Mouse (Mus musculus): ENCODE data around the gene 2310057J18Rik. TPM values are rescaled to one million over a fixed set of nuclear protein-coding genes. Genes with fewer than 3 reads are reported as not detected.
"Not testable (repeated sequence)": the region's sequence is repeated elsewhere in the genome, so short reads cannot be mapped to it uniquely, and the experiment has no call there.

2310057J18Rik gene
- not detected in 2 replicates for polyA plus RNA-seq (2014; fragmentation: Nextera tagmentation; extraction: Ambion mirVana)

GRCm38 (mm10) chr10:28986203-28986602, at the start of gene 2310057J18Rik:
2310057J18Rik (minus strand) TSS chr10:28986303.
- H3K36me3 ChIP-seq (ENCODE audit: control insufficient read depth, insufficient read depth, low read length), result no peaks in the 10 kb centered on the region
- 92% methylated on average over 3 of the region's 3 CpGs for WGBS

GRCm38 (mm10) chr10:29029960-29030359, 43.9 kb upstream of the 2310057J18Rik start:
- not testable (repeated sequence) for ATAC-seq (ENCODE audit: low FRiP score, low TSS enrichment); H3K36me3 ChIP-seq (ENCODE audit: control insufficient read depth, insufficient read depth, low read length)
- WGBS, result 92% methylated on average over 10 of the region's 20 CpGs

More at GRCm38 (mm10) chr10:28986203-28986602, at the start of gene 2310057J18Rik:
- Histone ChIP-seq H3K9ac (ENCODE audit: low read depth, low read length) (no peak within 1 kb of the TSS), H3K27me3 (ENCODE audit: control insufficient read depth, insufficient read depth, low read length) (no peaks in the 10 kb centered on the region), H3K4me3 (ENCODE audit: low read length) (no peak within 1 kb of the TSS), H3K9me3 (ENCODE audit: control insufficient read depth, low read length) (no peaks in the 10 kb centered on the region), H3K4me2 (replicated peaks; ENCODE audit: low read depth, low read length) (no peak within 1 kb of the TSS), H3K4me1 (ENCODE audit: control insufficient read depth, insufficient read depth, low read length) (no peaks in the 10 kb centered on the region), H3K27ac (ENCODE audit: low read depth, low read length) (no peak within 1 kb of the TSS)
- ATAC-seq (ENCODE audit: low FRiP score, low TSS enrichment), result no peak

GRCm38 (mm10) chr10:29019496-29020270, 33.6 kb upstream of the 2310057J18Rik start:
- H3K4me1 ChIP-seq (ENCODE audit: control insufficient read depth, insufficient read depth, low read length), result no peaks in the 10 kb centered on the region
- no peak for ATAC-seq (ENCODE audit: low FRiP score, low TSS enrichment)
- no peak overlapping the region for H3K27ac ChIP-seq (ENCODE audit: low read depth, low read length)
- no peak overlapping the region for H3K4me3 ChIP-seq (ENCODE audit: low read length)
- no peaks in the 10 kb centered on the region for H3K36me3 ChIP-seq (ENCODE audit: control insufficient read depth, insufficient read depth, low read length)
- H3K9me3 ChIP-seq (ENCODE audit: control insufficient read depth, low read length), result no peaks in the 10 kb centered on the region
- WGBS, result 73% methylated on average over 7 of the region's 7 CpGs
- H3K27me3 ChIP-seq (ENCODE audit: control insufficient read depth, insufficient read depth, low read length), result no peaks in the 10 kb centered on the region
- H3K9ac ChIP-seq (ENCODE audit: low read depth, low read length), result no peak overlapping the region
- no peak overlapping the region for H3K4me2 ChIP-seq (replicated peaks; ENCODE audit: low read depth, low read length)

More at GRCm38 (mm10) chr10:29029960-29030359, 43.9 kb upstream of the 2310057J18Rik start:
- not testable (repeated sequence) for H3K4me2 ChIP-seq (replicated peaks; ENCODE audit: low read depth, low read length); H3K9ac ChIP-seq (ENCODE audit: low read depth, low read length); H3K9me3 ChIP-seq (ENCODE audit: control insufficient read depth, low read length); H3K4me1 ChIP-seq (ENCODE audit: control insufficient read depth, insufficient read depth, low read length); H3K27ac ChIP-seq (ENCODE audit: low read depth, low read length); H3K4me3 ChIP-seq (ENCODE audit: low read length); H3K27me3 ChIP-seq (ENCODE audit: control insufficient read depth, insufficient read depth, low read length)

GRCm38 (mm10) chr10:28997776-28998175, 11.7 kb upstream of the 2310057J18Rik start:
- Histone ChIP-seq H3K4me3 (ENCODE audit: low read length) (no peak overlapping the region), H3K36me3 (ENCODE audit: control insufficient read depth, insufficient read depth, low read length) (no peaks in the 10 kb centered on the region), H3K9me3 (ENCODE audit: control insufficient read depth, low read length) (no peaks in the 10 kb centered on the region), H3K27me3 (ENCODE audit: control insufficient read depth, insufficient read depth, low read length) (no peaks in the 10 kb centered on the region), H3K9ac (ENCODE audit: low read depth, low read length) (no peak overlapping the region), H3K27ac (ENCODE audit: low read depth, low read length) (no peak overlapping the region), H3K4me1 (ENCODE audit: control insufficient read depth, insufficient read depth, low read length) (no peaks in the 10 kb centered on the region), H3K4me2 (replicated peaks; ENCODE audit: low read depth, low read length) (no peak overlapping the region)
- no peak for ATAC-seq (ENCODE audit: low FRiP score, low TSS enrichment)

GRCm38 (mm10) chr10:28988990-28989389, 2.9 kb upstream of the 2310057J18Rik start:
- Histone ChIP-seq H3K27me3 (ENCODE audit: control insufficient read depth, insufficient read depth, low read length) (no peaks in the 10 kb centered on the region), H3K4me2 (replicated peaks; ENCODE audit: low read depth, low read length) (no peak overlapping the region), H3K9ac (ENCODE audit: low read depth, low read length) (no peak overlapping the region), H3K27ac (ENCODE audit: low read depth, low read length) (no peak overlapping the region), H3K9me3 (ENCODE audit: control insufficient read depth, low read length) (no peaks in the 10 kb centered on the region), H3K4me3 (ENCODE audit: low read length) (no peak overlapping the region), H3K4me1 (ENCODE audit: control insufficient read depth, insufficient read depth, low read length) (no peaks in the 10 kb centered on the region), H3K36me3 (ENCODE audit: control insufficient read depth, insufficient read depth, low read length) (no peaks in the 10 kb centered on the region)
- no peak for ATAC-seq (ENCODE audit: low FRiP score, low TSS enrichment)
- 79% methylated on average over 2 of the region's 2 CpGs for WGBS

- no peak overlapping the region for H3K4me2 ChIP-seq (replicated peaks; ENCODE audit: low read depth, low read length)
- no peaks in the 10 kb centered on the region for H3K36me3 ChIP-seq (ENCODE audit: control insufficient read depth, insufficient read depth, low read length)
- 82% methylated on average over 1 of the region's 1 CpGs for WGBS
- no peaks in the 10 kb centered on the region for H3K4me1 ChIP-seq (ENCODE audit: control insufficient read depth, insufficient read depth, low read length)
- H3K4me3 ChIP-seq (ENCODE audit: low read length), result no peak overlapping the region
- no peak overlapping the region for H3K9ac ChIP-seq (ENCODE audit: low read depth, low read length)
- ATAC-seq (ENCODE audit: low FRiP score, low TSS enrichment), result no peak
- no peak overlapping the region for H3K27ac ChIP-seq (ENCODE audit: low read depth, low read length)
- no peaks in the 10 kb centered on the region for H3K9me3 ChIP-seq (ENCODE audit: control insufficient read depth, low read length)
- H3K27me3 ChIP-seq (ENCODE audit: control insufficient read depth, insufficient read depth, low read length), result no peaks in the 10 kb centered on the region
These were observed 17.9 kb downstream of the 2310057J18Rik start for GRCm38 (mm10) chr10:28968189-28968588.

GRCm38 (mm10) chr10:28955138-28955537, 31.0 kb downstream of the 2310057J18Rik start:
- no peaks in the 10 kb centered on the region for H3K9me3 ChIP-seq (ENCODE audit: control insufficient read depth, low read length)
- WGBS, result 51% methylated on average over 4 of the region's 4 CpGs
- H3K27me3 ChIP-seq (ENCODE audit: control insufficient read depth, insufficient read depth, low read length), result no peaks in the 10 kb centered on the region
- H3K27ac ChIP-seq (ENCODE audit: low read depth, low read length), result no peak overlapping the region
- no peak overlapping the region for H3K4me3 ChIP-seq (ENCODE audit: low read length)
- no peaks in the 10 kb centered on the region for H3K4me1 ChIP-seq (ENCODE audit: control insufficient read depth, insufficient read depth, low read length)
- 0 out of 2 replicates have a peak, but pooled peaks have one; percentile 55 for ATAC-seq (ENCODE audit: low FRiP score, low TSS enrichment)
- no peaks in the 10 kb centered on the region for H3K36me3 ChIP-seq (ENCODE audit: control insufficient read depth, insufficient read depth, low read length)
- no peak overlapping the region for H3K4me2 ChIP-seq (replicated peaks; ENCODE audit: low read depth, low read length)
- no peak overlapping the region for H3K9ac ChIP-seq (ENCODE audit: low read depth, low read length)

- Histone ChIP-seq H3K4me1 (ENCODE audit: control insufficient read depth, insufficient read depth, low read length) (no peaks in the 10 kb centered on the region), H3K27ac (ENCODE audit: low read depth, low read length) (no peak overlapping the region), H3K36me3 (ENCODE audit: control insufficient read depth, insufficient read depth, low read length) (no peaks in the 10 kb centered on the region), H3K4me3 (ENCODE audit: low read length) (no peak overlapping the region), H3K4me2 (replicated peaks; ENCODE audit: low read depth, low read length) (no peak overlapping the region), H3K9ac (ENCODE audit: low read depth, low read length) (no peak overlapping the region), H3K9me3 (ENCODE audit: control insufficient read depth, low read length) (no peaks in the 10 kb centered on the region), H3K27me3 (ENCODE audit: control insufficient read depth, insufficient read depth, low read length) (no peaks in the 10 kb centered on the region)
- no peak for ATAC-seq (ENCODE audit: low FRiP score, low TSS enrichment)
- 65% methylated on average over 4 of the region's 4 CpGs for WGBS
These were observed 31.6 kb downstream of the 2310057J18Rik start for GRCm38 (mm10) chr10:28954515-28954914.

Data from kidney, embryonic 14.5 days (tissue).